Mouse (Mus musculus) neutrophil, adult 65 days (primary cell): ENCODE measurements around the gene Gabra4. TPM values are rescaled to one million over a fixed set of nuclear protein-coding genes. Genes with fewer than 3 reads are reported as not detected.

Source experiments
- total RNA-seq: library from RNA; stranded (reverse); gene quantifications from 2 replicates; pipeline ENCODE4 v1.2.4, GENCODE M21; 2023

The Gabra4 gene
- 1.3 TPM in 1 of 2 replicates, not detected in the other for total RNA-seq

GRCm38 (mm10) chr5:71658115-71658497 lies at the start of gene Gabra4:
TSS of gene Gabra4 (minus strand) at chr5:71658308.

GRCm38 (mm10) chr5:71657482-71658114 lies 510 bp downstream of the Gabra4 start, which contains the start of gene Gabrb1:
TSS of gene Gabrb1 (plus strand) at chr5:71658113.

GRCm38 (mm10) chr5:71548079-71548478 lies 110.0 kb downstream of the Gabra4 start, which contains the start of gene Cox7b2:
TSS of gene Cox7b2 (minus strand) at chr5:71548205.

Other genes with a start within 250 kb of the Gabra4 start
- gene Cox7b2, start 110.1 kb downstream of the Gabra4 start, total RNA-seq: not detected in 2 replicates
- not detected in 2 replicates for gene Gabrb1, start 195 bp downstream of the Gabra4 start, total RNA-seq